23 mouse cellular contexts compared by ENCODE assay signal in genomic region chr19:29069195-29069594, GRCm38 (mm10). TPM values are rescaled to one million over a fixed set of nuclear protein-coding genes. Genes with fewer than 3 reads are reported as not detected.
A peak's percentile ranks its signal among the peaks of the same experiment; 100 is the strongest.
DNase-seq lines count a peak whose midpoint lies in the region; ATAC-seq and TF ChIP-seq lines count a peak whose summit lies in the region.
"Had no signal": no experiment of that assay in that cellular context is flagged by ENCODE, and none has a peak within 500 bp of the region (broad histone marks: within the 10 kb centered on the region; RNA-seq: fewer than 3 reads in every experiment).

No protein-coding gene starts in this region.

- H3K4me1 ChIP-seq in kidney, embryonic 14.5 days (ENCODE audit: control insufficient read depth, insufficient read depth, low read length) = no peaks in the 10 kb centered on the region
- H3K4me1 ChIP-seq in kidney, embryonic 15.5 days = peaks cover 10% of the 10 kb centered on the region
- peaks cover 2 to 18% of the 10 kb centered on the region in 2 experiments; a peak in 3 of 4 replicates for H3K4me1 ChIP-seq in MEL (ENCODE audit: control insufficient read depth in 1 of 2, insufficient read depth in 2 of 2, low read length in 2 of 2)
- H3K4me1 ChIP-seq in bone marrow, adult 2 months (ENCODE audit: control insufficient read depth, insufficient read depth, low read length) = no peaks in the 10 kb centered on the region; the same call in 1 of the 2 replicates
- H3K4me1 ChIP-seq in liver, embryonic 15.5 days (replicated peaks) = peaks cover 56% of the 10 kb centered on the region

- no peak for TF ChIP-seq CTCF in MEL (IDR thresholded peaks at IDR 0.05 in 2 of 3, conservative IDR thresholded peaks at IDR 0.05 in 1 of 3; ENCODE audit: control insufficient read depth in 1 of 3, insufficient read depth in 1 of 3, low read depth in 2 of 3, low read length in 3 of 3, poor library complexity in 1 of 3, severe bottlenecking in 1 of 3)
- no peak for TF ChIP-seq CTCF in bone marrow, adult 2 months (IDR thresholded peaks at IDR 0.05; ENCODE audit: control insufficient read depth, insufficient read depth, low read length)
- no peak for TF ChIP-seq CTCF in left cerebral cortex, adult 2 months (IDR thresholded peaks at IDR 0.05)

- 45% methylated on average over 5 of the region's 5 CpGs for WGBS in kidney, embryonic 14.5 days
- 54% methylated on average over 5 of the region's 5 CpGs for WGBS in kidney, embryonic 15.5 days
- 73% methylated on average over 5 of the region's 5 CpGs for WGBS in bone marrow, adult 2 months
- WGBS in liver, embryonic 15.5 days (ENCODE audit: insufficient replicate concordance) = 61% methylated on average over 5 of the region's 5 CpGs

- TF ChIP-seq POLR2A in MEL (IDR thresholded peaks at IDR 0.05; ENCODE audit: control insufficient read depth in 1 of 2, insufficient read depth in 1 of 2, low read depth in 1 of 2, low read length in 2 of 2, poor library complexity in 1 of 2) = no peak
- TF ChIP-seq POLR2A in bone marrow, adult 2 months (IDR thresholded peaks at IDR 0.05; ENCODE audit: borderline replicate concordance, control insufficient read depth, low read depth, low read length) = no peak

- intact Hi-C loops in left cerebral cortex, adult 2 months (cut with DNase I) = loop anchor here (5.0 to 10.0 kb wide), 3 partner anchors 133 to 436 kb away; no protein-coding TSS in a partner anchor

- 0 out of 2 replicates have a peak, but pooled peaks have one; percentile 26 for ATAC-seq in kidney, embryonic 14.5 days (ENCODE audit: low FRiP score, low TSS enrichment)
- no peak for ATAC-seq in kidney, embryonic 15.5 days (replicated peaks; ENCODE audit: low FRiP score)
- ATAC-seq in liver, embryonic 15.5 days (ENCODE audit: insufficient read depth) = no peak
- ATAC-seq: intestine, embryonic 15.5 days; Patski had no signal

- no peaks in the 10 kb centered on the region for H3K27me3 ChIP-seq in kidney, embryonic 14.5 days (ENCODE audit: control insufficient read depth, insufficient read depth, low read length)
- no peaks in the 10 kb centered on the region for H3K27me3 ChIP-seq in kidney, embryonic 15.5 days
- no peaks in the 10 kb centered on the region for H3K27me3 ChIP-seq in MEL (ENCODE audit: control insufficient read depth in 1 of 2, insufficient read depth in 2 of 2, low read length in 2 of 2)
- no peaks in the 10 kb centered on the region for H3K27me3 ChIP-seq in liver, embryonic 15.5 days
- H3K27me3 ChIP-seq: embryonic facial prominence, embryonic 15.5 days; hindbrain, embryonic 15.5 days; intestine, embryonic 15.5 days; Patski had no signal

- H3K4me3 ChIP-seq in kidney, embryonic 14.5 days (ENCODE audit: low read length) = no peak overlapping the region
- no peak overlapping the region for H3K4me3 ChIP-seq in kidney, embryonic 15.5 days (replicated peaks)
- H3K4me3 ChIP-seq in MEL (ENCODE audit: control insufficient read depth in 1 of 2, insufficient read depth in 1 of 2, low read depth in 2 of 2, low read length in 2 of 2) = no peak overlapping the region
- peak overlapping the region; percentile 32 for H3K4me3 ChIP-seq in bone marrow, adult 2 months (replicated peaks; ENCODE audit: control insufficient read depth, low read depth, low read length)
- H3K4me3 ChIP-seq in liver, embryonic 15.5 days (replicated peaks) = peak overlapping the region; percentile 74
- no peak overlapping the region for H3K4me3 ChIP-seq in left cerebral cortex, adult 2 months
- H3K4me3 ChIP-seq: embryonic facial prominence, embryonic 15.5 days; hindbrain, embryonic 15.5 days; intestine, embryonic 15.5 days; myocyte had no signal

- H3K79me2 ChIP-seq in MEL (ENCODE audit: control insufficient read depth, insufficient read depth, low read length, poor library complexity) = no peaks in the 10 kb centered on the region; the same call in 1 of the 2 replicates

- no peak for DNase-seq in MEL (ENCODE audit: low read depth, low spot score)
- DNase-seq in left cerebral cortex, adult 9 months (ENCODE audit: low spot score in 2 of 2) = no peak
- no peak for DNase-seq in left cerebral cortex, adult 2 months (ENCODE audit: extremely low spot score in 1 of 2, low spot score in 2 of 2)
- DNase-seq: adrenal gland, postnatal 25 days; cerebellum, adult 11-12 months; cerebellum, postnatal 36 days; gastrocnemius, postnatal 25 days; heart, postnatal 14 days; kidney, adult 9 months; left cerebral cortex, postnatal 4 days; midbrain, embryonic 14.5 days; right cerebral cortex, postnatal 14 days; thymus, postnatal 36 days had no signal

- H3K4me2 ChIP-seq in kidney, embryonic 14.5 days (replicated peaks; ENCODE audit: low read depth, low read length) = no peak overlapping the region
- no peak overlapping the region for H3K4me2 ChIP-seq in kidney, embryonic 15.5 days
- H3K4me2 ChIP-seq in liver, embryonic 15.5 days = peak overlapping the region; percentile 78
- H3K4me2 ChIP-seq: embryonic facial prominence, embryonic 15.5 days; hindbrain, embryonic 15.5 days; intestine, embryonic 15.5 days had no signal

- no peak overlapping the region for H3K27ac ChIP-seq in kidney, embryonic 14.5 days (ENCODE audit: low read depth, low read length)
- H3K27ac ChIP-seq in kidney, embryonic 15.5 days = no peak overlapping the region
- no peak overlapping the region for H3K27ac ChIP-seq in MEL (ENCODE audit: control insufficient read depth, low read depth, low read length)
- no peak overlapping the region for H3K27ac ChIP-seq in bone marrow, adult 2 months (ENCODE audit: control insufficient read depth, insufficient read depth, low read depth, low read length, poor library complexity)
- peak overlapping the region; percentile 67 for H3K27ac ChIP-seq in liver, embryonic 15.5 days (replicated peaks)
- H3K27ac ChIP-seq in left cerebral cortex, adult 2 months = no peak overlapping the region
- H3K27ac ChIP-seq: embryonic facial prominence, embryonic 15.5 days; hindbrain, embryonic 15.5 days; intestine, embryonic 15.5 days; macrophage had no signal

- no peak for TF ChIP-seq RAD21 in MEL (IDR thresholded peaks at IDR 0.05; ENCODE audit: low read depth, low read length)

- H3K9ac ChIP-seq in kidney, embryonic 14.5 days (ENCODE audit: low read depth, low read length) = no peak overlapping the region
- H3K9ac ChIP-seq in kidney, embryonic 15.5 days = no peak overlapping the region
- no peak overlapping the region for H3K9ac ChIP-seq in MEL (ENCODE audit: control insufficient read depth, low read depth, low read length, poor library complexity, severe bottlenecking)
- H3K9ac ChIP-seq in liver, embryonic 15.5 days = peak overlapping the region; percentile 37; the same call in 1 of the 2 replicates
- H3K9ac ChIP-seq: embryonic facial prominence, embryonic 15.5 days; hindbrain, embryonic 15.5 days; intestine, embryonic 15.5 days had no signal

- no peaks in the 10 kb centered on the region for H3K36me3 ChIP-seq in kidney, embryonic 14.5 days (ENCODE audit: control insufficient read depth, insufficient read depth, low read length)
- H3K36me3 ChIP-seq in kidney, embryonic 15.5 days = no peaks in the 10 kb centered on the region
- H3K36me3 ChIP-seq in MEL (ENCODE audit: control insufficient read depth in 1 of 2, insufficient read depth in 2 of 2, low read length in 2 of 2) = peaks cover 0 to 19% of the 10 kb centered on the region in 2 experiments; a peak in 2 of 4 replicates
- peaks cover 35% of the 10 kb centered on the region for H3K36me3 ChIP-seq in liver, embryonic 15.5 days (replicated peaks)
- H3K36me3 ChIP-seq: embryonic facial prominence, embryonic 15.5 days; hindbrain, embryonic 15.5 days; intestine, embryonic 15.5 days had no signal

- H3K9me3 ChIP-seq in kidney, embryonic 14.5 days (ENCODE audit: control insufficient read depth, low read length) = no peaks in the 10 kb centered on the region
- no peaks in the 10 kb centered on the region for H3K9me3 ChIP-seq in kidney, embryonic 15.5 days (replicated peaks)
- no peaks in the 10 kb centered on the region for H3K9me3 ChIP-seq in MEL (replicated peaks; ENCODE audit: insufficient read depth, low read length)
- H3K9me3 ChIP-seq in liver, embryonic 15.5 days (replicated peaks) = no peaks in the 10 kb centered on the region
- H3K9me3 ChIP-seq: embryonic facial prominence, embryonic 15.5 days; hindbrain, embryonic 15.5 days; intestine, embryonic 15.5 days had no signal

- no peak for TF ChIP-seq EP300 in MEL (IDR thresholded peaks at IDR 0.05; ENCODE audit: low read depth in 1 of 2, low read length in 2 of 2)

TF ChIP-seq in MEL, 35 proteins besides CTCF, POLR2A, EP300 and RAD21:
- no peak for TF ChIP-seq ZMIZ1 (IDR thresholded peaks at IDR 0.05; ENCODE audit: low read depth, low read length)
- peak; percentile 64 for TF ChIP-seq ETS1 (IDR thresholded peaks at IDR 0.05; ENCODE audit: low read depth, low read length)

RNA-seq across cellular contexts. Expression of gene Ak3, which starts 21.4 kb away (rescaled TPM):
- polyA plus RNA-seq in kidney, embryonic 14.5 days (2014; fragmentation: Nextera tagmentation; extraction: Ambion mirVana) = 51.1 and 97.7 TPM in 2 replicates
- 89.0 and 89.6 TPM in 2 replicates for polyA plus RNA-seq in kidney, embryonic 15.5 days (2015; fragmentation: Nextera tagmentation; extraction: Ambion mirVana)
- total RNA-seq in MEL (2012; rRNA removed) = 41.0 and 47.3 TPM in 2 replicates
- 10 to 100 TPM; 50.0 to 86.3 TPM for polyA plus RNA-seq in MEL (2012; ENCODE audit: insufficient read depth in 1 of 2, insufficient read length in 2 of 2, low read depth in 1 of 2, low replicate concordance in 2 of 2, missing spikeins in 1 of 2)
- 11.2 and 20.2 TPM in 2 replicates for polyA plus RNA-seq in bone marrow, adult 2 months (2011; ENCODE audit: insufficient read depth, insufficient read length, low replicate concordance, missing spikeins)
- polyA plus RNA-seq in liver, embryonic 15.5 days (2015; fragmentation: Nextera tagmentation; extraction: Ambion mirVana) = 44.9 and 45.7 TPM in 2 replicates
- total RNA-seq in left cerebral cortex, adult 2 months (2021) = 10 to 100 TPM; 51.8 to 56.1 TPM

RNA-seq across cellular contexts. Expression of gene Rcl1, which starts 32.0 kb away (rescaled TPM):
- 52.3 and 66.0 TPM in 2 replicates for polyA plus RNA-seq in kidney, embryonic 14.5 days (2014; fragmentation: Nextera tagmentation; extraction: Ambion mirVana)
- 63.1 and 63.8 TPM in 2 replicates for polyA plus RNA-seq in kidney, embryonic 15.5 days (2015; fragmentation: Nextera tagmentation; extraction: Ambion mirVana)
- total RNA-seq in MEL (2012; rRNA removed) = 75.1 and 86.4 TPM in 2 replicates
- 100 to 1,000 TPM in 1 of 2 experiments, not detected in 1; 122 TPM for polyA plus RNA-seq in MEL (2012; ENCODE audit: insufficient read depth in 1 of 2, insufficient read length in 2 of 2, low read depth in 1 of 2, low replicate concordance in 2 of 2, missing spikeins in 1 of 2)
- 18.2 and 19.0 TPM in 2 replicates for polyA plus RNA-seq in bone marrow, adult 2 months (2011; ENCODE audit: insufficient read depth, insufficient read length, low replicate concordance, missing spikeins)
- 65.8 and 69.2 TPM in 2 replicates for polyA plus RNA-seq in liver, embryonic 15.5 days (2015; fragmentation: Nextera tagmentation; extraction: Ambion mirVana)
- total RNA-seq in left cerebral cortex, adult 2 months (2021) = 10 to 100 TPM; 15.5 to 15.7 TPM

Comparison
In these comparisons a context has a peak if more than half of its experiments do, and no peak if none do; other contexts are left out.
1. H3K4me3 ChIP-seq: peak in bone marrow, adult 2 months (single experiment) and liver, embryonic 15.5 days (single experiment); none in kidney, embryonic 14.5 days (single experiment), kidney, embryonic 15.5 days (single experiment), MEL (0 of 2) and left cerebral cortex, adult 2 months (single experiment).